Mouse (Mus musculus) left cerebral cortex, postnatal 10 days (tissue): Measurements from ENCODE around the gene Gm13271. TPM values are rescaled to one million over a fixed set of nuclear protein-coding genes. Genes with fewer than 3 reads are reported as not detected.
"Not testable (repeated sequence)": the region's sequence is repeated elsewhere in the genome, so short reads cannot be mapped to it uniquely, and the experiment has no call there.

Experiments used
- DNase-seq, 2 experiments: peaks; one replicate each; pipeline ENCODE4 v3.0.0; 2021 to 2022; ENCODE audit warnings: low spot score in 2 of 2, mixed read lengths in 1 of 2; ENCODE audit errors: extremely low spot score in 1 of 2
- intact Hi-C: fragments of 180-260 bp; cut with DNase I; formaldehyde crosslinking; loops from one replicate; pipeline ENCODE4 v1.15.1; 2025
- total RNA-seq, 2 experiments: library from RNA; stranded (reverse); gene quantifications; 2 replicates each; pipeline ENCODE4 v1.2.3; 2021

Gm13271 gene
- total RNA-seq, 2 experiments from 2014 or later, result not detected

DNA sequence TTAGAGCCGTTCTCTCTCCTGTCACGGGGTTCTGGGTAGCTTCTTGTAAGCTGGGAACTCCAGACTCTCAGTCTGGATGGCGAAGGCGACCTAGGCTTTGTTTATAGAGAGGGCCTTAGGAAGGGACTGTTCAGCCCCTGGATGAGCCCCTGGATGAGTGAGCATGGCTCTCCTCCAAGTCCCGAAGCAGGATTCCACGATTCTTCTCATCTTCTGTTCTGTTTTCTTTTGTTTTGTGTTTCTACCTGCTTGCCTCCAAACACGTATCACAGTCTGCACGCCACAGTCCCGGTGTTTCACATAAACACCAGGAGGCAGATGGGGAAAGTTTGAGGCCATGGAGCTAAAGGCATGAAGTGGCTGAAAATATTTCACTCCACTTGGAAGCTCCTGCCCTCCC is 4.1 kb downstream of the Gm13271 start:
- DNase-seq, intact Hi-C loops: not testable (repeated sequence)

DNA sequence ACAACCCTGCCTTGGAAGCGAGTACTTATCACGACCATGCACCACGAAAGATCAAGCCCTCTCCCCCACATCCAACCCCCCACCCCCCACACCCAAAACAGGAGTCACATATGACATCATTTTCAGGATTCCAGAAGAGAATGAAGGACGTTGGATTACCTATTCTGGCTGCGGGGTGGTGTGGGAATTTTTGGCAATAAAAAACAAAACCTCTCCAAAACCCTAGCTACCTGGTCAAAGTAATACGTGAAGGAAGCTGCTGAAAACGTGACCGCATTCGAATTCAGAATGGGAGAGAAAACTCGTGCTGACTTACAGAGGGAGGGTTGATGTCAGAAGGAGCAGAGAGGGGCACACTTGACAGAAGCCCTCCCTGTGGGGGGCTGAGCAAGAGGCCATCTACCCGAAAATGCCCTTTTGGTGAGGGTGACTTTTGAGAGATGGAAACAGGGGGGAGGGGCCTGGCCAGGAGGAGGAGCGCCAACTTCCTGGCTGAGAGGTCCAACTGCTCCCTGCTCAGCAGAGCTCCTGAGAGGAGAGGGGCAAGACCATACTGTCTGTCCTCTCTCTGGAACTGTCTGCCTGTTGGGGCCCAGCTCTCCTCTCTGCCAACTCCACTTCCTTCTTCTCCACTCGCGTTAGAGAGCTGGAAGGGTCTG is 5.1 kb downstream of the Gm13271 start, which contains the start of gene Gm13283:
TSS of gene Gm13283 (plus strand) at position 510 of the 659 bp plus-strand sequence.
- intact Hi-C loops, DNase-seq: not testable (repeated sequence)

DNA sequence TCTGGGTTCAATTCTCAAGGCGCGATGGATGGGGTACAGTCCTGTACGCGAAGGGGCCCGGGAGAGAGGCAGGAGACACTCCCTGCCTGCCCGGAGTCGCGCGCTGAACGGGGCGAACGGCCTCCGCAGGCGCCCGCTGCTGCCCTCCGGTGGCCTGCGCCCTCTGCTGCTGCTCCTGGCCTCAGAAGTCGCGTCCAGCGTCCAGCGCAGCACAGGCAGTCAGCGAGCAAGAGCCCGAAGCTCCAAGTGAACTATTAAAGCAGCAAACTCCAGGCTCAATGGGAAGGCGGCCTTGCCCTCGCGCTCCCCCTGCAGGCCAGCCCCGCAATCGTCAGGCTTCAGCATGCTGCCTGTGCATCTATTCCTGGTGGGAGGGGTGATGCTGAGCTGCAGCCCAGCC is 5.8 kb downstream of the Gm13271 start:
- DNase-seq, result peak in 1 of 2 experiments; percentile 80
- intact Hi-C loops, result not testable (repeated sequence)

DNA sequence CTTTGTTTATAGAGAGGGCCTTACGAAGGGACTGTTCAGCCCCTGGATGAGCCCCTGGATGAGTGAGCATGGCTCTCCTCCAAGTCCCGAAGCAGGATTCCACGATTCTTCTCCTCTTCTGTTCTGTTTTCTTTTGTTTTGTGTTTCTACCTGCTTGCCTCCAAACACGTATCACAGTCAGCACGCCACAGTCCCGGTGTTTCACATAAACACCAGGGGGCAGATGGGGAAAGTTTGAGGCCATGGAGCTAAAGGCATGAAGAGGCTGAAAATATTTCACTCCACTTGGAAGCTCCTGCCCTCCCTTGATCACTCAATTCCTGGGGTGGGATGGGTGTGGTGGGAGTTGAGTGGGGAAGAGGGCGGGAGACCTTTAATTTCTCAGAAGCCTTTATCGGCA is 7.1 kb downstream of the Gm13271 start:
- intact Hi-C loops, result not testable (repeated sequence)
- DNase-seq, result peak; percentile 71 to 80

DNA sequence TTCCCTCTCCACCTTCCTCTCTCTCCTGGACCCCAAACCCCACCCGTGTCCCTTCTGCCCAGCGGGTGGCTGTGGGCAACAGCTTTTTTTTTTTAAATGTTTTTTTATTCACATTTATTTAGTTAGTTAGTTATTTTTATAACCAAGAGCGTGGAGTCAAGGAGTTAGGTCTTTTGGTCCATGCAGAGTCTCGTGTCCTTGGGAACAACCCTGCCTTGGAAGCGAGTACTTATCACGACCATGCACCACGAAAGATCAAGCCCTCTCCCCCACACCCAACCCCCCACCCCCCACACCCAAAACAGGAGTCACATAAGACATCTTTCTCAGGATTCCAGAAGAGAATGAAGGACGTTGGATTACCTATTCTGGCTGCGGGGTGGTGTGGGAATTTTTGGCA is 7.7 kb downstream of the Gm13271 start:
- intact Hi-C loops, DNase-seq: not testable (repeated sequence)

DNA sequence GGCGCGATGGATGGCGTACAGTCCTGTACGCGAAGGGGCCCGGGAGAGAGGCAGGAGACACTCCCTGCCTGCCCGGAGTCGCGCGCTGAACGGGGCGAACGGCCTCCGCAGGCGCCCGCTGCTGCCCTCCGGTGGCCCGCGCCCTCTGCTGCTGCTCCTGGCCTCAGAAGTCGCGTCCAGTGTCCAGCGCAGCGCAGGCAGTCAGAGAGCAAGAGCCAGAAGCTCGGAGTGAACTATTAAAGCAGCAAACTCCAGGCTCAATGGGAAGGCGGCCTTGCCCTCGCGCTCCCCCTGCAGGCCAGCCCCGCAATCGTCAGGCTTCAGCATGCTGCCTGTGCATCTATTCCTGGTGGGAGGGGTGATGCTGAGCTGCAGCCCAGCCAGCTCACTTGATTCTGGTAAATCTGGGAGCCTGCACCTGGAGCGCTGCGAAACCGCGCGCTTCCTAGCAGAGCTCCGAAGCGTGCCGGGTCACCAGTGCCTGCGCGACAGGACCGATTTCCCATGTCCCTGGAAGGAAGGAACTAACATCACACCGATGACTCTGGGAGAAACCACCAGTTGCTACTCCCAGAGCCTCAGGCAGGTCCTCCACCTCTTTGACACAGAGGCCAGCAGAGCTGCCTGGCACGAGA is 8.8 kb downstream of the Gm13271 start:
- intact Hi-C loops, result not testable (repeated sequence)
- DNase-seq, result peak in 1 of 2 experiments; percentile 61

DNA sequence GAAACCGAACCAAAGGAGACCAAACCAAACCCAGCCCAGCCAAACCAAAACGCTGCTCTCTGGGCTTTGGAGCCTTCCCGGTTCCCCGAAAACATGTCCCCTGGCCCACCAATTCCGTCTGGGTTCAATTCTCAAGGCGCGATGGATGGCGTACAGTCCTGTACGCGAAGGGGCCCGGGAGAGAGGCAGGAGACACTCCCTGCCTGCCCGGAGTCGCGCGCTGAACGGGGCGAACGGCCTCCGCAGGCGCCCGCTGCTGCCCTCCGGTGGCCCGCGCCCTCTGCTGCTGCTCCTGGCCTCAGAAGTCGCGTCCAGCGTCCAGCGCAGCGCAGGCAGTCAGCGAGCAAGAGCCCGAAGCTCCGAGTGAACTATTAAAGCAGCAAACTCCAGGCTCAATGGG is 18.9 kb downstream of the Gm13271 start, which contains the start of gene Gm13290:
TSS of gene Gm13290 (plus strand) at position 301 of the 400 bp plus-strand sequence.
- intact Hi-C loops, DNase-seq: not testable (repeated sequence)

DNA sequence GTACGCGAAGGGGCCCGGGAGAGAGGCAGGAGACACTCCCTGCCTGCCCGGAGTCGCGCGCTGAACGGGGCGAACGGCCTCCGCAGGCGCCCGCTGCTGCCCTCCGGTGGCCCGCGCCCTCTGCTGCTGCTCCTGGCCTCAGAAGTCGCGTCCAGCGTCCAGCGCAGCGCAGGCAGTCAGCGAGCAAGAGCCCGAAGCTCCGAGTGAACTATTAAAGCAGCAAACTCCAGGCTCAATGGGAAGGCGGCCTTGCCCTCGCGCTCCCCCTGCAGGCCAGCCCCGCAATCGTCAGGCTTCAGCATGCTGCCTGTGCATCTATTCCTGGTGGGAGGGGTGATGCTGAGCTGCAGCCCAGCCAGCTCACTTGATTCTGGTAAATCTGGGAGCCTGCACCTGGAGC is 22.0 kb downstream of the Gm13271 start, which contains the start of gene Gm13289:
TSS of gene Gm13289 (plus strand) at position 301 of the 400 bp plus-strand sequence.
- intact Hi-C loops, result not testable (repeated sequence)

DNA sequence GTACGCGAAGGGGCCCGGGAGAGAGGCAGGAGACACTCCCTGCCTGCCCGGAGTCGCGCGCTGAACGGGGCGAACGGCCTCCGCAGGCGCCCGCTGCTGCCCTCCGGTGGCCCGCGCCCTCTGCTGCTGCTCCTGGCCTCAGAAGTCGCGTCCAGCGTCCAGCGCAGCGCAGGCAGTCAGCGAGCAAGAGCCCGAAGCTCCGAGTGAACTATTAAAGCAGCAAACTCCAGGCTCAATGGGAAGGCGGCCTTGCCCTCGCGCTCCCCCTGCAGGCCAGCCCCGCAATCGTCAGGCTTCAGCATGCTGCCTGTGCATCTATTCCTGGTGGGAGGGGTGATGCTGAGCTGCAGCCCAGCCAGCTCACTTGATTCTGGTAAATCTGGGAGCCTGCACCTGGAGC is 24.9 kb downstream of the Gm13271 start, which contains the start of gene Gm13272:
TSS of gene Gm13272 (plus strand) at position 301 of the 400 bp plus-strand sequence.
- DNase-seq, intact Hi-C loops: not testable (repeated sequence)

More for the DNA sequence above, 22.0 kb downstream of the Gm13271 start, which contains the start of gene Gm13289:
- not testable (repeated sequence) for DNase-seq

DNA sequence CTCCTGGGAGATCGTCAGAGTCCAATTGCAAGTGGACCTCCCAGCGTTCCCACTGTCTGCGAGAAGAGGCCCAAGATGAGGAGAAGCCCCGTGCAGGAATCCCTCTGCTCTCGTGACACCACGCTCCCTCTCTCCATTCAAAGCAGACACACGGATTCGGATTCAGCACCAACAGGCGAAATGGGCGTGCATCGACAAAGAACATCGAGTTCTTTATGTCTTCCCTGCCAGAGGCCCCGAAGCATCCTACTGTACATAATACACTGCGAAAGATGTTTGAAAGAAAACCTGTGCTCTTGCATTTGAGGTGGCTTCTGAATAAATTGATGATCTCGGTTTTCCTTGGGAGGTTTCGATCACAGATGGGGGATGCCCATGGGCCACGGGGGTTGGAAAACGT is 25.7 kb downstream of the Gm13271 start:
- DNase-seq, intact Hi-C loops: not testable (repeated sequence)

DNA sequence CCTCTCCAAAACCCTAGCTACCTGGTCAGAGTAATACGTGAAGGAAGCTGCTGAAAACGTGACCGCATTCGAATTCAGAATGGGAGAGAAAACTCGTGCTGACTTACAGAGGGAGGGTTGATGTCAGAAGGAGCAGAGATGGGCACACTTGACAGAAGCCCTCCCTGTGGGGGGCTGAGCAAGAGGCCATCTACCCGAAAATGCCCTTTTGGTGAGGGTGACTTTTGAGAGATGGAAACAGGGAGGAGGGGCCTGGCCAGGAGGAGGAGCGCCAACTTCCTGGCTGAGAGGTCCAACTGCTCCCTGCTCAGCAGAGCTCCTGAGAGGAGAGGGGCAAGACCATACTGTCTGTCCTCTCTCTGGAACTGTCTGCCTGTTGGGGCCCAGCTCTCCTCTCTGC is 27.2 kb downstream of the Gm13271 start, which contains the start of gene Ifnz:
TSS of gene Ifnz (plus strand) at position 301 of the 400 bp plus-strand sequence.
- intact Hi-C loops, DNase-seq: not testable (repeated sequence)

DNA sequence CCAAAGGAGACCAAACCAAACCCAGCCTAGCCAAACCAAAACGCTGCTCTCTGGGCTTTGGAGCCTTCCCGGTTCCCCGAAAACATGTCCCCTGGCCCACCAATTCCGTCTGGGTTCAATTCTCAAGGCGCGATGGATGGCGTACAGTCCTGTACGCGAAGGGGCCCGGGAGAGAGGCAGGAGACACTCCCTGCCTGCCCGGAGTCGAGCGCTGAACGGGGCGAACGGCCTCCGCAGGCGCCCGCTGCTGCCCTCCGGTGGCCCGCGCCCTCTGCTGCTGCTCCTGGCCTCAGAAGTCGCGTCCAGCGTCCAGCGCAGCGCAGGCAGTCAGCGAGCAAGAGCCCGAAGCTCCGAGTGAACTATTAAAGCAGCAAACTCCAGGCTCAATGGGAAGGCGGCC is 27.7 kb downstream of the Gm13271 start:
- DNase-seq, intact Hi-C loops: not testable (repeated sequence)

DNA sequence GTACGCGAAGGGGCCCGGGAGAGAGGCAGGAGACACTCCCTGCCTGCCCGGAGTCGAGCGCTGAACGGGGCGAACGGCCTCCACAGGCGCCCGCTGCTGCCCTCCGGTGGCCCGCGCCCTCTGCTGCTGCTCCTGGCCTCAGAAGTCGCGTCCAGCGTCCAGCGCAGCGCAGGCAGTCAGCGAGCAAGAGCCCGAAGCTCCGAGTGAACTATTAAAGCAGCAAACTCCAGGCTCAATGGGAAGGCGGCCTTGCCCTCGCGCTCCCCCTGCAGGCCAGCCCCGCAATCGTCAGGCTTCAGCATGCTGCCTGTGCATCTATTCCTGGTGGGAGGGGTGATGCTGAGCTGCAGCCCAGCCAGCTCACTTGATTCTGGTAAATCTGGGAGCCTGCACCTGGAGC is 30.7 kb downstream of the Gm13271 start, which contains the start of gene Gm13276:
TSS of gene Gm13276 (plus strand) at position 301 of the 400 bp plus-strand sequence.
- DNase-seq, intact Hi-C loops: not testable (repeated sequence)

DNA sequence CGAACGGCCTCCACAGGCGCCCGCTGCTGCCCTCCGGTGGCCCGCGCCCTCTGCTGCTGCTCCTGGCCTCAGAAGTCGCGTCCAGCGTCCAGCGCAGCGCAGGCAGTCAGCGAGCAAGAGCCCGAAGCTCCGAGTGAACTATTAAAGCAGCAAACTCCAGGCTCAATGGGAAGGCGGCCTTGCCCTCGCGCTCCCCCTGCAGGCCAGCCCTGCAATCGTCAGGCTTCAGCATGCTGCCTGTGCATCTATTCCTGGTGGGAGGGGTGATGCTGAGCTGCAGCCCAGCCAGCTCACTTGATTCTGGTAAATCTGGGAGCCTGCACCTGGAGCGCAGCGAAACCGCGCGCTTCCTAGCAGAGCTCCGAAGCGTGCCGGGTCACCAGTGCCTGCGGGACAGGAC is 33.7 kb downstream of the Gm13271 start, which contains the start of gene Gm13277:
TSS of gene Gm13277 (plus strand) at position 231 of the 400 bp plus-strand sequence.
- intact Hi-C loops, result not testable (repeated sequence)
- DNase-seq, result peak; percentile 57 to 63

DNA sequence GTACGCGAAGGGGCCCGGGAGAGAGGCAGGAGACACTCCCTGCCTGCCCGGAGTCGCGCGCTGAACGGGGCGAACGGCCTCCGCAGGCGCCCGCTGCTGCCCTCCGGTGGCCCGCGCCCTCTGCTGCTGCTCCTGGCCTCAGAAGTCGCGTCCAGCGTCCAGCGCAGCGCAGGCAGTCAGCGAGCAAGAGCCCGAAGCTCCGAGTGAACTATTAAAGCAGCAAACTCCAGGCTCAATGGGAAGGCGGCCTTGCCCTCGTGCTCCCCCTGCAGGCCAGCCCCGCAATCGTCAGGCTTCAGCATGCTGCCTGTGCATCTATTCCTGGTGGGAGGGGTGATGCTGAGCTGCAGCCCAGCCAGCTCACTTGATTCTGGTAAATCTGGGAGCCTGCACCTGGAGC is 36.6 kb downstream of the Gm13271 start, which contains the start of gene Gm13278:
TSS of gene Gm13278 (plus strand) at position 301 of the 400 bp plus-strand sequence.
- intact Hi-C loops, DNase-seq: not testable (repeated sequence)

DNA sequence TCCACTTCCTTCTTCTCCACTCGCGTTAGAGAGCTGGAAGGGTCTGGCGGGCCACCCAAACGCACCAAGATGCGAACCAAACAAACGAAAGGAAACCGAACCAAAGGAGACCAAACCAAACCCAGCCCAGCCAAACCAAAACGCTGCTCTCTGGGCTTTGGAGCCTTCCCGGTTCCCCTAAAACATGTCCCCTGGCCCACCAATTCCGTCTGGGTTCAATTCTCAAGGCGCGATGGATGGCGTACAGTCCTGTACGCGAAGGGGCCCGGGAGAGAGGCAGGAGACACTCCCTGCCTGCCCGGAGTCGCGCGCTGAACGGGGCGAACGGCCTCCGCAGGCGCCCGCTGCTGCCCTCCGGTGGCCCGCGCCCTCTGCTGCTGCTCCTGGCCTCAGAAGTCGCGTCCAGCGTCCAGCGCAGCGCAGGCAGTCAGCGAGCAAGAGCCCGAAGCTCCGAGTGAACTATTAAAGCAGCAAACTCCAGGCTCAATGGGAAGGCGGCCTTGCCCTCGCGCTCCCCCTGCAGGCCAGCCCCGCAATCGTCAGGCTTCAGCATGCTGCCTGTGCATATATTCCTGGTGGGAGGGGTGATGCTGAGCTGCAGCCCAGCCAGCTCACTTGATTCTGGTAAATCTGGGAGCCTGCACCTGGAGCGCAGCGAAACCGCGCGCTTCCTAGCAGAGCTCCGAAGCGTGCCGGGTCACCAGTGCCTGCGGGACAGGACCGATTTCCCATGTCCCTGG is 39.4 kb downstream of the Gm13271 start, which contains the start of gene Gm13275:
TSS of gene Gm13275 (plus strand) at position 552 of the 740 bp plus-strand sequence.
- peak; percentile 38 to 44 for DNase-seq
- intact Hi-C loops, result not testable (repeated sequence)

DNA sequence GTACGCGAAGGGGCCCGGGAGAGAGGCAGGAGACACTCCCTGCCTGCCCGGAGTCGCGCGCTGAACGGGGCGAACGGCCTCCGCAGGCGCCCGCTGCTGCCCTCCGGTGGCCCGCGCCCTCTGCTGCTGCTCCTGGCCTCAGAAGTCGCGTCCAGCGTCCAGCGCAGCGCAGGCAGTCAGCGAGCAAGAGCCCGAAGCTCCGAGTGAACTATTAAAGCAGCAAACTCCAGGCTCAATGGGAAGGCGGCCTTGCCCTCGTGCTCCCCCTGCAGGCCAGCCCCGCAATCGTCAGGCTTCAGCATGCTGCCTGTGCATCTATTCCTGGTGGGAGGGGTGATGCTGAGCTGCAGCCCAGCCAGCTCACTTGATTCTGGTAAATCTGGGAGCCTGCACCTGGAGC is 42.4 kb downstream of the Gm13271 start, which contains the start of gene Gm13279:
TSS of gene Gm13279 (plus strand) at position 301 of the 400 bp plus-strand sequence.
- intact Hi-C loops, DNase-seq: not testable (repeated sequence)

DNA sequence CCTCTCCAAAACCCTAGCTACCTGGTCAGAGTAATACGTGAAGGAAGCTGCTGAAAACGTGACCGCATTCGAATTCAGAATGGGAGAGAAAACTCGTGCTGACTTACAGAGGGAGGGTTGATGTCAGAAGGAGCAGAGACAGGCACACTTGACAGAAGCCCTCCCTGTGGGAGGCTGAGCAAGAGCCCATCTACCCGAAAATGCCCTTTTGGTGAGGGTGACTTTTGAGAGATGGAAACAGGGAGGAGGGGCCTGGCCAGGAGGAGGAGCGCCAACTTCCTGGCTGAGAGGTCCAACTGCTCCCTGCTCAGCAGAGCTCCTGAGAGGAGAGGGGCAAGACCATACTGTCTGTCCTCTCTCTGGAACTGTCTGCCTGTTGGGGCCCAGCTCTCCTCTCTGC is 44.7 kb downstream of the Gm13271 start, which contains the start of gene Gm13285:
TSS of gene Gm13285 (plus strand) at position 301 of the 400 bp plus-strand sequence.
- intact Hi-C loops, DNase-seq: not testable (repeated sequence)
